8 mouse cellular contexts compared by ENCODE assay signal in genomic region chr2:155956134-155957059, GRCm38 (mm10). TPM values are rescaled to one million over a fixed set of nuclear protein-coding genes. Genes with fewer than 3 reads are reported as not detected.
A peak's percentile ranks its signal among the peaks of the same experiment; 100 is the strongest.
DNase-seq lines count a peak whose midpoint lies in the region; ATAC-seq lines count a peak whose summit lies in the region.

TSS of gene Cep250 (plus strand) at chr2:155956458.

- H3K27ac ChIP-seq in hindbrain, embryonic 12.5 days = peak within 1 kb of the TSS; percentile 83

- H3K9me3 ChIP-seq in hindbrain, embryonic 12.5 days (replicated peaks) = no peaks in the 10 kb centered on the region

- H3K9ac ChIP-seq in hindbrain, embryonic 12.5 days = peak within 1 kb of the TSS; percentile 92

- no peaks in the 10 kb centered on the region for H3K36me3 ChIP-seq in hindbrain, embryonic 12.5 days

- peak; percentile 95 for DNase-seq in Muller cell, postnatal 12 days (ENCODE audit: inconsistent ontology term)
- DNase-seq in cerebellum, adult 9-11 months = peak; percentile 92
- DNase-seq in frontal cortex, postnatal 10 days (ENCODE audit: low spot score in 2 of 2) = peak; percentile 73 to 86
- DNase-seq in layer of hippocampus, postnatal 14 days (ENCODE audit: low spot score in 2 of 2) = peak; percentile 88
- peak; percentile 91 for DNase-seq in lung, postnatal 14 days
- peak; percentile 82 for DNase-seq in retina, adult 2 months (ENCODE audit: low read depth, low spot score)
- DNase-seq in thymus, postnatal 36 days = peak; percentile 83 to 88

- H3K4me3 ChIP-seq in hindbrain, embryonic 12.5 days = peak within 1 kb of the TSS; percentile 67

- H3K4me2 ChIP-seq in hindbrain, embryonic 12.5 days (replicated peaks) = peak within 1 kb of the TSS; percentile 59

- under 1% methylated on average over 57 of the region's 59 CpGs for WGBS in hindbrain, embryonic 12.5 days

- H3K4me1 ChIP-seq in hindbrain, embryonic 12.5 days = peaks cover 8% of the 10 kb centered on the region

- peaks cover 14% of the 10 kb centered on the region; the same call in 1 of the 2 replicates for H3K27me3 ChIP-seq in hindbrain, embryonic 12.5 days

- peak; percentile 96 for ATAC-seq in hindbrain, embryonic 12.5 days (ENCODE audit: low FRiP score)

RNA-seq across cellular contexts. Expression of gene Cep250, which starts in this region (rescaled TPM):
- polyA plus RNA-seq in hindbrain, embryonic 12.5 days (2016; fragmentation: Nextera tagmentation; extraction: Ambion mirVana) = 26.9 and 27.7 TPM in 2 replicates
- total RNA-seq in layer of hippocampus, postnatal 14 days (2021) = 10 to 100 TPM; 18.0 to 19.3 TPM

Comparison
In these comparisons a context has a peak if more than half of its experiments do, and no peak if none do; other contexts are left out.
1. Peak in every context shown above with its lines: DNase-seq, ATAC-seq, H3K4me3 ChIP-seq and H3K27ac ChIP-seq.